Mouse (Mus musculus) ES-Bruce4 (cell line): ENCODE results near the gene Paxx.

Source experiments
- CTCF ChIP-seq: IDR thresholded peaks from one replicate; pipeline ENCODE4 v1.8.1; 2011; ENCODE audit warnings: low read depth, low read length
- EP300 ChIP-seq: IDR thresholded peaks from 2 replicates; pipeline ENCODE4 v1.6.1; 2011; ENCODE audit warnings: low read depth, low read length; ENCODE audit not compliant: insufficient read depth
- POLR2A ChIP-seq: IDR thresholded peaks from one replicate; pipeline ENCODE4 v1.8.1; 2011; ENCODE audit warnings: low read length; ENCODE audit not compliant: insufficient read depth

DNA sequence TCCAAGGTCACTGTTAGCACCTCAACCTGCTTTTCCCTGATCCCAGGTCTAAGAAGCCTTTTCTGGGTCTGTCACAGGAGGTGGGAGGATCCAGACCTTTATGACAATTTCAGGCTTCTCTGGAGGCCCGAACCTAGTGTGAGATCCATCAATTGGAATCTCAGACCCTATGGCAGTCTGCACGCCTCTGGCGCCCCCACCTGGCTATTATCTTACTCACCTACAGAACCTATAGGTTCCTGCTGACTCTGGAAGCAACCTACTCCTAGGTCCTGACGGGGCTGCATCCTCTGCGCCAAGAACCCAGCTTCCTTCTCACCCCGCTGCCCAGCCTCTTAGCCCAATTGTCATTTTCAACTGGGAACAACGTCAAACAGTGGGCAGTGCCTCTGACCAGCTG lies 22.1 kb upstream of the Paxx start:
- TF ChIP-seq CTCF (peak; percentile 72), POLR2A (no peak), EP300 (no peak)
